Comparison of ENCODE assay signal across 24 mouse cellular contexts in the genomic region with DNA sequence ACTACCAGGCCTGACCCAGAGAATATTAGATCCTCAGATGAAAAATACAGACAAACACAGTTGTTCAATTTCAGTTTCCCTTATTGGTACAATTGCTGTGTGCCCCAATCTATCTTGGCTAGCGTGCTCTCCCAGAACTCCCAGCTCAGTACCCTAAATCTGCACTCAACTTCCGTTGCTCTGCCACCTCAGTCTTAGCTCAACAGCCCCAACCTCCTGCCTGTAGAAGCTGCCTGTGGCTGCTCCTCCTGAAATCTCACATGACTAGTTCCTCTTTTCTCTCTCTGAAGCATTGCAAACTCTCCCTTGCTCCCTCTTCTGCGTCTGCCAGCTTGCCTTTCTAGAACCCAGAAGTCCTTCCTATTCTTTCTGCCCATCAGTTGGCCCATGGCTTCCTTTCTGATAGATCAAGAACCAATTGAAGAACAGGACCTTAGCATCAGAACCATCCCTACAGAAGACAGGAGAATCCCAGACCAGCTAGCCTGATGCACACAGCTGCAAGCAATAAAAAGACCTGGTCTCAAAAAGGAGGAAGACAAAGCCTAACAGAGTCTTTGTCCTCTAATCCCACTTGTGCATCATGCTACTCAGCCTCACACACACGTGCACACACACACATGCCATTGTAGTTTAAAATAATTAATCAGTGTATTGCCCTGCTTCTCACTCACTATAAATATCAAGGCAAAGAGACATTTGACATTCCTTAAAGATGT. TPM values are rescaled to one million over a fixed set of nuclear protein-coding genes. Genes with fewer than 3 reads are reported as not detected.
DNase-seq lines count a peak whose midpoint lies in the region; ATAC-seq and TF ChIP-seq lines count a peak whose summit lies in the region.
"Had no signal": no experiment of that assay in that cellular context is flagged by ENCODE, and none has a peak within 500 bp of the region (broad histone marks: within the 10 kb centered on the region; RNA-seq: fewer than 3 reads in every experiment).

No protein-coding gene starts in this region.

- no peak overlapping the region for H3K4me2 ChIP-seq in heart, embryonic 12.5 days
- peak overlapping the region; percentile 1; the same call in 1 of the 2 replicates for H3K4me2 ChIP-seq in CH12.LX (ENCODE audit: insufficient read depth, low read depth, poor library complexity, severe bottlenecking)
- no peak overlapping the region for H3K4me2 ChIP-seq in heart, embryonic 11.5 days
- H3K4me2 ChIP-seq: hindbrain, embryonic 15.5 days; limb, embryonic 12.5 days; liver, embryonic 11.5 days; midbrain, embryonic 12.5 days; stomach, embryonic 15.5 days had no signal

- no peak for ATAC-seq in heart, embryonic 12.5 days (ENCODE audit: insufficient number of reproducible peaks, low FRiP score)
- ATAC-seq in granulocyte monocyte progenitor cell, adult 5-6 weeks (replicated peaks; ENCODE audit: poor library complexity, severe bottlenecking) = peak; percentile 99
- peak; percentile 32 for ATAC-seq in megakaryocyte-erythroid progenitor cell, adult 5-6 weeks (replicated peaks; ENCODE audit: low FRiP score, low TSS enrichment, poor library complexity, severe bottlenecking)
- no peak for ATAC-seq in heart, embryonic 11.5 days (replicated peaks; ENCODE audit: insufficient number of reproducible peaks, low FRiP score, low TSS enrichment)
- ATAC-seq: forebrain, embryonic 14.5 days; liver, postnatal 0 days had no signal

- no peaks in the 10 kb centered on the region for H3K36me3 ChIP-seq in heart, embryonic 12.5 days
- H3K36me3 ChIP-seq in CH12.LX (replicated peaks in 1 of 2; ENCODE audit: control insufficient read depth in 1 of 2, insufficient read depth in 1 of 2, low read length in 1 of 2) = no peaks in the 10 kb centered on the region
- H3K36me3 ChIP-seq in heart, embryonic 11.5 days (ENCODE audit: control insufficient read depth, insufficient read depth, low read length) = no peaks in the 10 kb centered on the region
- H3K36me3 ChIP-seq in forebrain, embryonic 10.5 days (replicated peaks) = no peaks in the 10 kb centered on the region
- H3K36me3 ChIP-seq: hindbrain, embryonic 15.5 days; limb, embryonic 12.5 days; midbrain, embryonic 12.5 days; stomach, embryonic 15.5 days had no signal

- no peaks in the 10 kb centered on the region for H3K27me3 ChIP-seq in heart, embryonic 12.5 days (replicated peaks)
- H3K27me3 ChIP-seq in CH12.LX (replicated peaks) = no peaks in the 10 kb centered on the region
- H3K27me3 ChIP-seq in heart, embryonic 11.5 days (ENCODE audit: control insufficient read depth, insufficient read depth, low read length) = no peaks in the 10 kb centered on the region
- no peaks in the 10 kb centered on the region for H3K27me3 ChIP-seq in forebrain, embryonic 10.5 days (ENCODE audit: poor library complexity, severe bottlenecking)
- H3K27me3 ChIP-seq: hindbrain, embryonic 15.5 days; limb, embryonic 12.5 days; midbrain, embryonic 12.5 days; stomach, embryonic 15.5 days had no signal

- TF ChIP-seq RAD21 in CH12.LX (IDR thresholded peaks at IDR 0.05; ENCODE audit: low read depth, low read length) = no peak

- TF ChIP-seq POLR2A in CH12.LX (IDR thresholded peaks at IDR 0.05; ENCODE audit: low read depth, low read length) = peak; percentile 49

- H3K9ac ChIP-seq in heart, embryonic 12.5 days = no peak overlapping the region
- H3K9ac ChIP-seq in CH12.LX (ENCODE audit: insufficient read depth, low read depth) = 0 out of 2 replicates have a peak overlapping the region, but pooled peaks have one; percentile 9
- no peak overlapping the region for H3K9ac ChIP-seq in heart, embryonic 11.5 days (ENCODE audit: low read depth, low read length)
- H3K9ac ChIP-seq: hindbrain, embryonic 15.5 days; limb, embryonic 12.5 days; liver, postnatal 0 days; midbrain, embryonic 12.5 days; stomach, embryonic 15.5 days had no signal

- in situ Hi-C loops in CH12.LX (cut with MboI; ENCODE audit: low pct_ligation_motif_present, low pct_unique_long_range_greater_than_20kb, low sequenced_read_pairs) = no loop called here

- H3K79me2 ChIP-seq in CH12.LX (replicated peaks; ENCODE audit: control insufficient read depth, extremely low read depth, insufficient read depth, poor library complexity, severe bottlenecking) = no peaks in the 10 kb centered on the region

- DNase-seq in heart, adult 11 months = peak; percentile 94
- peak; percentile 65 for DNase-seq in CH12.LX (ENCODE audit: extremely low read depth)
- no peak for DNase-seq in forebrain, embryonic 10.5 days (ENCODE audit: extremely low spot score, low spot score)
- no peak for DNase-seq in layer of hippocampus, postnatal 36 days
- DNase-seq: adrenal gland, postnatal 25 days; cerebellum, adult 18-20 months; cerebellum, postnatal 14 days; gastrocnemius, adult 2 months; heart, postnatal 36 days; kidney, adult 8-10 months; kidney, postnatal 10 days; liver, postnatal 0 days; right cerebral cortex, postnatal 14 days; thymus, postnatal 36 days had no signal

- dilution Hi-C loops in CH12.LX (cut with MboI; ENCODE audit: extremely low pct_ligation_motif_present, extremely low pct_unique_long_range_greater_than_20kb, low sequenced_read_pairs) = no loop called here

- 0 out of 2 replicates have a peak, but pooled peaks have one; percentile 37 for TF ChIP-seq EP300 in CH12.LX (IDR thresholded peaks at IDR 0.05; ENCODE audit: low read length)

- H3K9me3 ChIP-seq in heart, embryonic 12.5 days (replicated peaks) = no peaks in the 10 kb centered on the region
- H3K9me3 ChIP-seq in CH12.LX (replicated peaks; ENCODE audit: low read length) = no peaks in the 10 kb centered on the region
- H3K9me3 ChIP-seq in heart, embryonic 11.5 days (replicated peaks; ENCODE audit: control insufficient read depth, low read length) = no peaks in the 10 kb centered on the region
- no peaks in the 10 kb centered on the region for H3K9me3 ChIP-seq in forebrain, embryonic 10.5 days
- H3K9me3 ChIP-seq: hindbrain, embryonic 15.5 days; limb, embryonic 12.5 days; midbrain, embryonic 12.5 days; stomach, embryonic 15.5 days had no signal

- WGBS in heart, embryonic 12.5 days = 70% methylated on average over 4 of the region's 4 CpGs
- 78% methylated on average over 4 of the region's 4 CpGs for WGBS in heart, embryonic 11.5 days (ENCODE audit: insufficient replicate concordance)
- 69% methylated on average over 4 of the region's 4 CpGs for WGBS in forebrain, embryonic 10.5 days

- H3K4me3 ChIP-seq in heart, embryonic 12.5 days = no peak overlapping the region
- no peak overlapping the region for H3K4me3 ChIP-seq in CH12.LX (replicated peaks in 1 of 3; ENCODE audit: low read depth in 2 of 3, low read length in 2 of 3, poor library complexity in 1 of 3)
- H3K4me3 ChIP-seq in heart, embryonic 11.5 days (ENCODE audit: low read depth, low read length) = no peak overlapping the region
- no peak overlapping the region for H3K4me3 ChIP-seq in forebrain, embryonic 10.5 days
- H3K4me3 ChIP-seq: gastrocnemius, adult 2 months; hindbrain, embryonic 15.5 days; limb, embryonic 12.5 days; midbrain, embryonic 12.5 days; stomach, embryonic 15.5 days had no signal

- TF ChIP-seq CTCF in CH12.LX (conservative IDR thresholded peaks at IDR 0.05 in 1 of 2, IDR thresholded peaks at IDR 0.05 in 1 of 2; ENCODE audit: low read depth in 2 of 2, low read length in 2 of 2) = no peak

- H3K27ac ChIP-seq in heart, embryonic 12.5 days (ENCODE audit: poor library complexity, severe bottlenecking) = no peak overlapping the region
- H3K27ac ChIP-seq in CH12.LX (ENCODE audit: insufficient read depth, low read depth) = no peak overlapping the region
- no peak overlapping the region for H3K27ac ChIP-seq in heart, embryonic 11.5 days (ENCODE audit: low read depth, low read length)
- H3K27ac ChIP-seq in forebrain, embryonic 10.5 days = no peak overlapping the region
- H3K27ac ChIP-seq: gastrocnemius, adult 2 months; hindbrain, embryonic 15.5 days; limb, embryonic 12.5 days; midbrain, embryonic 12.5 days; stomach, embryonic 15.5 days had no signal

- no peaks in the 10 kb centered on the region for H3K4me1 ChIP-seq in heart, embryonic 12.5 days (replicated peaks)
- peaks cover 3 to 33% of the 10 kb centered on the region in 2 experiments; a peak in 2 of 4 replicates for H3K4me1 ChIP-seq in CH12.LX (ENCODE audit: control insufficient read depth in 1 of 2, insufficient read depth in 2 of 2)
- H3K4me1 ChIP-seq in heart, embryonic 11.5 days (ENCODE audit: control insufficient read depth, insufficient read depth, low read length) = no peaks in the 10 kb centered on the region
- H3K4me1 ChIP-seq in forebrain, embryonic 10.5 days = peaks cover 22% of the 10 kb centered on the region
- H3K4me1 ChIP-seq: hindbrain, embryonic 15.5 days; limb, embryonic 12.5 days; midbrain, embryonic 12.5 days; stomach, embryonic 15.5 days had no signal

TF ChIP-seq in CH12.LX, 34 proteins besides CTCF, POLR2A, EP300 and RAD21:
- TF ChIP-seq JUN (IDR thresholded peaks at IDR 0.05; ENCODE audit: insufficient read depth, low read depth, low read length) (no peak), IRF4 (IDR thresholded peaks at IDR 0.05; ENCODE audit: low read depth, low read length) (peak; percentile 62), ELF1 (IDR thresholded peaks at IDR 0.05; ENCODE audit: low read depth, low read length) (no peak), MAX (IDR thresholded peaks at IDR 0.05; ENCODE audit: low read length) (peak; percentile 43; the same call in 1 of the 2 replicates), TBP (conservative IDR thresholded peaks at IDR 0.05; ENCODE audit: low read depth, low read length) (0 out of 2 replicates have a peak, but pooled peaks have one; percentile 40), BHLHE40 (IDR thresholded peaks at IDR 0.05; ENCODE audit: low read depth, low read length) (peak; percentile 77)

RNA-seq across cellular contexts. Expression of gene Hpf1, which starts 6.6 kb away (rescaled TPM):
- 75.3 and 75.4 TPM in 2 replicates for polyA plus RNA-seq in heart, embryonic 12.5 days (2016; fragmentation: Nextera tagmentation; extraction: Ambion mirVana)
- total RNA-seq in CH12.LX (2012; rRNA removed) = 76.1 and 77.4 TPM in 2 replicates
- total RNA-seq in CH12.LX (2014; rRNA removed) = 95.0 and 110 TPM in 2 replicates
- 132 and 135 TPM in 2 replicates for polyA plus RNA-seq in CH12.LX (2012; ENCODE audit: insufficient read length, low read depth)
- total RNA-seq in granulocyte monocyte progenitor cell, adult 5-6 weeks (2014; fragmentation: Nextera tagmentation) = 90.4 and 110 TPM in 2 replicates
- total RNA-seq in granulocyte monocyte progenitor cell, adult 5-6 weeks (2017) = 122 and 131 TPM in 2 replicates
- total RNA-seq in megakaryocyte-erythroid progenitor cell, adult 5-6 weeks (2014; fragmentation: Nextera tagmentation) = 110 and 132 TPM in 2 replicates
- 136 and 143 TPM in 2 replicates for total RNA-seq in megakaryocyte-erythroid progenitor cell, adult 5-6 weeks (2017)
- polyA plus RNA-seq in heart, embryonic 11.5 days (2014; fragmentation: Nextera tagmentation; extraction: Ambion mirVana) = 75.0 and 75.8 TPM in 2 replicates
- polyA plus RNA-seq in forebrain, embryonic 10.5 days (2016; fragmentation: Nextera tagmentation; extraction: Ambion mirVana) = 136 and 142 TPM in 2 replicates
- 10 to 100 TPM; 48.7 to 51.1 TPM for total RNA-seq in layer of hippocampus, postnatal 36 days (2021)

Comparison
In these comparisons a context has a peak if more than half of its experiments do, and no peak if none do; other contexts are left out.
1. DNase-seq: peak in heart, adult 11 months (single experiment) and CH12.LX (single experiment); none in forebrain, embryonic 10.5 days (single experiment) and layer of hippocampus, postnatal 36 days (0 of 2).
2. ATAC-seq: peak in granulocyte monocyte progenitor cell, adult 5-6 weeks (single experiment) and megakaryocyte-erythroid progenitor cell, adult 5-6 weeks (single experiment); none in heart, embryonic 12.5 days (single experiment) and heart, embryonic 11.5 days (single experiment).